Mouse (Mus musculus) liver, embryonic 14.5 days (tissue): ENCODE data around the gene Itpk1.

ENCODE experiments used
- CTCF ChIP-seq: IDR thresholded peaks from 2 replicates; pipeline ENCODE4 v1.5.1; 2016; ENCODE audit warnings: antibody characterized with exemption, low read depth, control low read depth
- EP300 ChIP-seq: IDR thresholded peaks from 2 replicates; pipeline ENCODE4 v1.6.1; 2016; ENCODE audit warnings: antibody characterized with exemption, low read depth

- TF ChIP-seq EP300 (no peak), CTCF (no peak)
Measured at GRCm38 (mm10) chr12:102621205-102621604, 83.5 kb downstream of the Itpk1 start.
